ENCODE assay signal across 8 mouse cellular contexts in the genomic region with DNA sequence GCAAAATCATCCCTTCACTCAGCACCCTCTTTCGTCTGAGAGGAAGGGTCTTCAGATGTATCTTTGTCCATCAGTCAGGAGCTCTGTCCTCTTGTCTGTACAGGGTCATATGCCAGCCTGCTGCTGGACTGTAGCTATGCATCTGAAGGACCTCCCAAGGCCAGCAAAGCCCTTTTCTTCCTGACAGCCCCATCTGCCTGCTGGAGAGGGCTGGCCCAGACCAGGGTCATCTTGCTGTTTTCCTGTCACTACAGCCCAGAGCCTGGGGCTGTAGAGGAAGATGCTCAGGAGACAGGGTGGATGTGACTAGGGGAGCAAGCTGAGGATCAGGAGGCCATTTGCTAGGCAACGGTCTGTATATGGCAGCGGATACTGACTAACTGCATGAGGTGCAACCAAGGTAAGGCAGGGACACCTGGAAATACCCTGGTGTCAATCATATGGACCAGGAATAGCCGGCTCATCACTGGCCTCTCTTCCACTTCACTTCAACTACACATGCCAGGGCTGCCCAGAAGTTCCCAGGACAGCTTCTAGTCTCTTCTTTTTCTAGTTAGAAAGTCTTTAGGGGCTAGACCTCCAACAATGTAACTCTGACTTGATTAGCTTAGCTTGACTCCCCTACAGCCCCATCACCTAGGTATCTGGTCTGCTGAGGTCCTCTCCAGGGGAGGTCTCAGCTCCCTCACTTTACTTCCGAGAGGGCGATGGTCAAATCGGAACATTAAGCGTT. TPM values are rescaled to one million over a fixed set of nuclear protein-coding genes. Genes with fewer than 3 reads are reported as not detected.
DNase-seq lines count a peak whose midpoint lies in the region; ATAC-seq and TF ChIP-seq lines count a peak whose summit lies in the region.

No protein-coding gene starts in this region.

- peak overlapping the region; percentile 84 for H3K4me3 ChIP-seq in kidney, adult 2 months (ENCODE audit: insufficient read depth, low read depth, low read length)
- H3K4me3 ChIP-seq in heart, postnatal 0 days (ENCODE audit: low read depth, low read length) = peak overlapping the region; percentile 65
- H3K4me3 ChIP-seq in midbrain, embryonic 11.5 days (ENCODE audit: low read depth, low read length) = peak overlapping the region; percentile 51

- no peak for TF ChIP-seq POLR2A in kidney, adult 2 months (IDR thresholded peaks at IDR 0.05; ENCODE audit: low read depth, low read length)

- H3K27me3 ChIP-seq in kidney, adult 2 months (replicated peaks; ENCODE audit: control insufficient read depth, insufficient read depth, low read length) = no peaks in the 10 kb centered on the region
- H3K27me3 ChIP-seq in heart, postnatal 0 days (ENCODE audit: control insufficient read depth, insufficient read depth, low read length) = no peaks in the 10 kb centered on the region
- H3K27me3 ChIP-seq in midbrain, embryonic 11.5 days (ENCODE audit: control insufficient read depth, insufficient read depth, low read length) = no peaks in the 10 kb centered on the region

- peak overlapping the region; percentile 84 for H3K4me2 ChIP-seq in heart, postnatal 0 days (ENCODE audit: low read depth, low read length)
- H3K4me2 ChIP-seq in midbrain, embryonic 11.5 days = peak overlapping the region; percentile 64

- peak overlapping the region; percentile 20; the same call in 1 of the 2 replicates for H3K27ac ChIP-seq in kidney, adult 2 months (ENCODE audit: insufficient read depth, low read depth, low read length)
- peak overlapping the region; percentile 89 for H3K27ac ChIP-seq in heart, postnatal 0 days (ENCODE audit: low read depth)
- peak overlapping the region; percentile 78 for H3K27ac ChIP-seq in midbrain, embryonic 11.5 days (ENCODE audit: low read depth, low read length)

- no peak for DNase-seq in kidney, adult 2 months
- no peak for DNase-seq in kidney, postnatal 4 days
- DNase-seq in cerebellum, adult 8-10 months = peak; percentile 56
- no peak for DNase-seq in heart, postnatal 0 days (ENCODE audit: low spot score)
- no peak for DNase-seq in midbrain, embryonic 11.5 days (ENCODE audit: low spot score, missing footprints)
- no peak for DNase-seq in left cerebral cortex, adult 8-10 months (ENCODE audit: low spot score in 2 of 2)
- DNase-seq in yolk sac, embryonic 10.5 days (ENCODE audit: low spot score) = no peak

- no peak for ATAC-seq in heart, postnatal 0 days (ENCODE audit: insufficient read depth, low read depth)
- ATAC-seq in midbrain, embryonic 11.5 days (ENCODE audit: low FRiP score) = no peak
- no peak for ATAC-seq in erythroid progenitor cell, adult 5-6 weeks (replicated peaks; ENCODE audit: low FRiP score, poor library complexity, severe bottlenecking)

- peaks cover 19% of the 10 kb centered on the region for H3K4me1 ChIP-seq in kidney, adult 2 months (ENCODE audit: control insufficient read depth, insufficient read depth, low read length)
- H3K4me1 ChIP-seq in heart, postnatal 0 days (ENCODE audit: control insufficient read depth, insufficient read depth) = peaks cover 37% of the 10 kb centered on the region
- peaks cover 32% of the 10 kb centered on the region for H3K4me1 ChIP-seq in midbrain, embryonic 11.5 days (ENCODE audit: control insufficient read depth, insufficient read depth, low read length)

- peak overlapping the region; percentile 71 for H3K9ac ChIP-seq in heart, postnatal 0 days (replicated peaks; ENCODE audit: low read depth, low read length)
- H3K9ac ChIP-seq in midbrain, embryonic 11.5 days (ENCODE audit: low read length) = peak overlapping the region; percentile 70

- no peak for TF ChIP-seq CTCF in kidney, adult 2 months (conservative IDR thresholded peaks at IDR 0.05; ENCODE audit: insufficient read depth, insufficient read length, low read depth, low read length)
- no peak for TF ChIP-seq CTCF in heart, postnatal 0 days (IDR thresholded peaks at IDR 0.05; ENCODE audit: low read depth)

- TF ChIP-seq EP300 in heart, postnatal 0 days (IDR thresholded peaks at IDR 0.05; ENCODE audit: low read depth) = no peak

- no peaks in the 10 kb centered on the region for H3K9me3 ChIP-seq in heart, postnatal 0 days (replicated peaks; ENCODE audit: control insufficient read depth, low read length)
- H3K9me3 ChIP-seq in midbrain, embryonic 11.5 days (ENCODE audit: control insufficient read depth, low read length) = no peaks in the 10 kb centered on the region

- no peaks in the 10 kb centered on the region for H3K36me3 ChIP-seq in kidney, adult 2 months (ENCODE audit: control insufficient read depth, insufficient read depth, low read length)
- peaks cover 28% of the 10 kb centered on the region for H3K36me3 ChIP-seq in heart, postnatal 0 days (replicated peaks; ENCODE audit: control insufficient read depth, insufficient read depth, low read length)
- peaks cover 6% of the 10 kb centered on the region for H3K36me3 ChIP-seq in midbrain, embryonic 11.5 days (ENCODE audit: control insufficient read depth, insufficient read depth, low read length)

- 15% methylated on average over 8 of the region's 8 CpGs for WGBS in kidney, adult 2 months
- 14% methylated on average over 8 of the region's 8 CpGs for WGBS in heart, postnatal 0 days
- WGBS in midbrain, embryonic 11.5 days = 20% methylated on average over 8 of the region's 8 CpGs

RNA-seq across cellular contexts. Expression of gene Ccdc28b, which starts 0.8 kb away (rescaled TPM):
- 16.2 and 20.8 TPM in 2 replicates for polyA plus RNA-seq in kidney, adult 2 months (2012; rRNA removed)
- total RNA-seq in heart, postnatal 0 days (2014; rRNA removed; ENCODE audit: low replicate concordance) = 41.9 and 55.1 TPM in 2 replicates
- polyA plus RNA-seq in heart, postnatal 0 days (2015; fragmentation: Nextera tagmentation; extraction: Ambion mirVana) = 58.0 and 58.6 TPM in 2 replicates
- 70.0 and 73.9 TPM in 2 replicates for polyA plus RNA-seq in midbrain, embryonic 11.5 days (2014; fragmentation: Nextera tagmentation; extraction: Ambion mirVana)
- total RNA-seq in erythroid progenitor cell, adult 5-6 weeks (2015; ENCODE audit: low replicate concordance) = 21.6 and 23.1 TPM in 2 replicates
- 2.7 and 13.2 TPM in 2 replicates for total RNA-seq in erythroid progenitor cell, adult 5-6 weeks (2017; ENCODE audit: low replicate concordance)
- total RNA-seq in left cerebral cortex, adult 8-10 months (2022) = 10 to 100 TPM; 46.9 to 51.5 (median 49.4) TPM

RNA-seq across cellular contexts. Expression of gene Iqcc, which starts 4.1 kb away (rescaled TPM):
- 66.5 and 67.4 TPM in 2 replicates for polyA plus RNA-seq in kidney, adult 2 months (2012; rRNA removed)
- 6.3 TPM in 2 replicates for total RNA-seq in heart, postnatal 0 days (2014; rRNA removed; ENCODE audit: low replicate concordance)
- polyA plus RNA-seq in heart, postnatal 0 days (2015; fragmentation: Nextera tagmentation; extraction: Ambion mirVana) = 23.0 and 26.3 TPM in 2 replicates
- 21.3 and 23.9 TPM in 2 replicates for polyA plus RNA-seq in midbrain, embryonic 11.5 days (2014; fragmentation: Nextera tagmentation; extraction: Ambion mirVana)
- total RNA-seq in erythroid progenitor cell, adult 5-6 weeks (2015; ENCODE audit: low replicate concordance) = 4.3 and 14.3 TPM in 2 replicates
- 4.0 and 10.7 TPM in 2 replicates for total RNA-seq in erythroid progenitor cell, adult 5-6 weeks (2017; ENCODE audit: low replicate concordance)
- total RNA-seq in left cerebral cortex, adult 8-10 months (2022) = 10 to 100 TPM; 25.7 to 38.1 (median 32.2) TPM

RNA-seq across cellular contexts. Expression of gene Dcdc2b, which starts 8.9 kb away (rescaled TPM):
- polyA plus RNA-seq in kidney, adult 2 months (2012; rRNA removed) = 2.2 and 3.7 TPM in 2 replicates
- total RNA-seq in heart, postnatal 0 days (2014; rRNA removed; ENCODE audit: low replicate concordance) = 9.8 TPM in 1 of 2 replicates, not detected in the other
- polyA plus RNA-seq in heart, postnatal 0 days (2015; fragmentation: Nextera tagmentation; extraction: Ambion mirVana) = 1.5 and 1.9 TPM in 2 replicates
- 1.7 and 3.0 TPM in 2 replicates for polyA plus RNA-seq in midbrain, embryonic 11.5 days (2014; fragmentation: Nextera tagmentation; extraction: Ambion mirVana)
- total RNA-seq in erythroid progenitor cell, adult 5-6 weeks (2015; ENCODE audit: low replicate concordance) = 2.9 TPM in 1 of 2 replicates, not detected in the other
- total RNA-seq in erythroid progenitor cell, adult 5-6 weeks (2017; ENCODE audit: low replicate concordance) = 3.7 TPM in 1 of 2 replicates, not detected in the other
- 1 to 10 TPM; 2.2 to 4.9 (median 3.9) TPM for total RNA-seq in left cerebral cortex, adult 8-10 months (2022)

RNA-seq across cellular contexts. Expression of gene Txlna, which starts 17.9 kb away (rescaled TPM):
- 22.7 and 24.3 TPM in 2 replicates for polyA plus RNA-seq in kidney, adult 2 months (2012; rRNA removed)
- total RNA-seq in heart, postnatal 0 days (2014; rRNA removed; ENCODE audit: low replicate concordance) = 28.3 and 28.5 TPM in 2 replicates
- polyA plus RNA-seq in heart, postnatal 0 days (2015; fragmentation: Nextera tagmentation; extraction: Ambion mirVana) = 22.7 and 23.2 TPM in 2 replicates
- polyA plus RNA-seq in midbrain, embryonic 11.5 days (2014; fragmentation: Nextera tagmentation; extraction: Ambion mirVana) = 89.6 and 101 TPM in 2 replicates
- 8.4 and 9.7 TPM in 2 replicates for total RNA-seq in erythroid progenitor cell, adult 5-6 weeks (2015; ENCODE audit: low replicate concordance)
- total RNA-seq in erythroid progenitor cell, adult 5-6 weeks (2017; ENCODE audit: low replicate concordance) = 20.7 and 35.0 TPM in 2 replicates
- total RNA-seq in left cerebral cortex, adult 8-10 months (2022) = 10 to 100 TPM; 31.6 to 42.4 (median 37.2) TPM

RNA-seq across cellular contexts. Expression of gene Tmem234, which starts 22.5 kb away (rescaled TPM):
- 160 and 162 TPM in 2 replicates for polyA plus RNA-seq in kidney, adult 2 months (2012; rRNA removed)
- total RNA-seq in heart, postnatal 0 days (2014; rRNA removed; ENCODE audit: low replicate concordance) = 108 and 115 TPM in 2 replicates
- 150 and 161 TPM in 2 replicates for polyA plus RNA-seq in heart, postnatal 0 days (2015; fragmentation: Nextera tagmentation; extraction: Ambion mirVana)
- polyA plus RNA-seq in midbrain, embryonic 11.5 days (2014; fragmentation: Nextera tagmentation; extraction: Ambion mirVana) = 178 and 188 TPM in 2 replicates
- 113 and 124 TPM in 2 replicates for total RNA-seq in erythroid progenitor cell, adult 5-6 weeks (2015; ENCODE audit: low replicate concordance)
- total RNA-seq in erythroid progenitor cell, adult 5-6 weeks (2017; ENCODE audit: low replicate concordance) = 96.7 and 118 TPM in 2 replicates
- total RNA-seq in left cerebral cortex, adult 8-10 months (2022) = 10 to 100 TPM; 86.5 to 90.9 (median 89.3) TPM

Comparison
In these comparisons a context has a peak if more than half of its experiments do, and no peak if none do; other contexts are left out.
1. H3K27ac ChIP-seq: peak in every context shown above with its lines; median percentile 89 in heart, postnatal 0 days; 78 in midbrain, embryonic 11.5 days; 20 in kidney, adult 2 months.